8 mouse cellular contexts compared by ENCODE assay signal in genomic region chr11:3150003-3150676, GRCm38 (mm10). TPM values are rescaled to one million over a fixed set of nuclear protein-coding genes. Genes with fewer than 3 reads are reported as not detected.
DNase-seq lines count a peak whose midpoint lies in the region; ATAC-seq and TF ChIP-seq lines count a peak whose summit lies in the region.
"Not testable (repeated sequence)": the region's sequence is repeated elsewhere in the genome, so short reads cannot be mapped to it uniquely, and the experiment has no call there.

No protein-coding gene starts in this region.

- peak; percentile 31 to 37 for DNase-seq in cerebellum, adult 18-20 months
- peak; percentile 34 for DNase-seq in gastrocnemius, adult 18-20 months (ENCODE audit: low spot score)
- DNase-seq in heart, postnatal 14 days = peak; percentile 31 to 51
- peak; percentile 82 for DNase-seq in liver, adult 2 months (ENCODE audit: extremely low read depth, low read depth, low spot score)
- peak; percentile 36 to 48 for DNase-seq in spleen, postnatal 36 days (ENCODE audit: low spot score in 2 of 2)
- peak; percentile 59 for DNase-seq in urinary bladder, postnatal 14 days (ENCODE audit: low spot score)

- TF ChIP-seq POLR2A in liver, adult 2 months (IDR thresholded peaks at IDR 0.05; ENCODE audit: extremely low read depth, insufficient read depth, low read length) = peak; percentile 48; the same call in 1 of the 2 replicates

- intact Hi-C loops in heart, postnatal 14 days (cut with DNase I) = not testable (repeated sequence)

- H3K27ac ChIP-seq in kidney, embryonic 16.5 days (ENCODE audit: low read length) = not testable (repeated sequence)
- H3K27ac ChIP-seq in liver, adult 2 months (replicated peaks; ENCODE audit: insufficient read depth, low read depth, low read length) = peak overlapping the region; percentile 63

- WGBS in kidney, embryonic 16.5 days = 96% methylated on average over 21 of the region's 24 CpGs
- 67% methylated on average over 24 of the region's 24 CpGs for WGBS in liver, adult 2 months

- not testable (repeated sequence) for H3K4me3 ChIP-seq in kidney, embryonic 16.5 days (ENCODE audit: low read length); liver, adult 2 months (ENCODE audit: insufficient read depth, low read depth, low read length)

- peaks cover 11% of the 10 kb centered on the region for H3K36me3 ChIP-seq in kidney, embryonic 16.5 days (ENCODE audit: insufficient read depth, low read length)
- not testable (repeated sequence) for H3K36me3 ChIP-seq in liver, adult 2 months (ENCODE audit: control insufficient read depth, insufficient read depth, low read length)

- 0 out of 2 replicates have a peak, but pooled peaks have one; percentile 19 for ATAC-seq in kidney, embryonic 16.5 days (ENCODE audit: low FRiP score, low TSS enrichment)
- peak; percentile 2; the same call in 1 of the 2 replicates for ATAC-seq in megakaryocyte-erythroid progenitor cell, adult 5-6 weeks (replicated peaks; ENCODE audit: low FRiP score, low TSS enrichment, poor library complexity, severe bottlenecking)

- H3K4me1 ChIP-seq in kidney, embryonic 16.5 days (ENCODE audit: insufficient read depth, low read length) = not testable (repeated sequence)
- H3K4me1 ChIP-seq in liver, adult 2 months (ENCODE audit: control insufficient read depth, insufficient read depth, low read length) = peaks cover 17% of the 10 kb centered on the region

- peaks cover 13% of the 10 kb centered on the region for H3K9me3 ChIP-seq in kidney, embryonic 16.5 days (ENCODE audit: low read length)

- not testable (repeated sequence) for H3K79me2 ChIP-seq in liver, adult 2 months (ENCODE audit: control insufficient read depth, insufficient read depth, low read length)

- not testable (repeated sequence) for H3K9ac ChIP-seq in kidney, embryonic 16.5 days (replicated peaks; ENCODE audit: low read length); liver, adult 2 months (ENCODE audit: low read depth, low read length)

- H3K4me2 ChIP-seq in kidney, embryonic 16.5 days (replicated peaks; ENCODE audit: low read depth, low read length) = not testable (repeated sequence)

- not testable (repeated sequence) for TF ChIP-seq CTCF in liver, adult 2 months (IDR thresholded peaks at IDR 0.05; ENCODE audit: low read depth, low read length)

- not testable (repeated sequence) for H3K27me3 ChIP-seq in kidney, embryonic 16.5 days (ENCODE audit: insufficient read depth, low read length); liver, adult 2 months (ENCODE audit: control insufficient read depth, insufficient read depth, low read length)

RNA-seq across cellular contexts. Expression of gene Sfi1, which starts 43.1 kb away (rescaled TPM):
- total RNA-seq in gastrocnemius, adult 18-20 months (2021) = 10 to 100 TPM in 1 of 2 experiments, 1 to 10 TPM in 1; 9.8 to 12.4 TPM
- total RNA-seq in heart, postnatal 14 days (2021) = 10 to 100 TPM; 22.6 to 24.0 TPM
- 15.2 and 20.7 TPM in 2 replicates for polyA plus RNA-seq in kidney, embryonic 16.5 days (2015; fragmentation: Nextera tagmentation; extraction: Ambion mirVana)
- total RNA-seq in liver, adult 2 months (2014; rRNA removed) = 11.3 and 12.4 TPM in 2 replicates
- polyA plus RNA-seq in liver, adult 2 months (2012; rRNA removed) = 9.9 and 12.4 TPM in 2 replicates
- 28.6 and 31.4 TPM in 2 replicates for total RNA-seq in megakaryocyte-erythroid progenitor cell, adult 5-6 weeks (2014; fragmentation: Nextera tagmentation)
- total RNA-seq in megakaryocyte-erythroid progenitor cell, adult 5-6 weeks (2017) = 6.8 and 13.5 TPM in 2 replicates

RNA-seq across cellular contexts. Expression of gene Eif4enif1, which starts 52.1 kb away (rescaled TPM):
- total RNA-seq in gastrocnemius, adult 18-20 months (2021) = 10 to 100 TPM; 32.9 to 38.2 TPM
- total RNA-seq in heart, postnatal 14 days (2021) = 10 to 100 TPM; 41.5 to 43.0 TPM
- 47.8 and 49.5 TPM in 2 replicates for polyA plus RNA-seq in kidney, embryonic 16.5 days (2015; fragmentation: Nextera tagmentation; extraction: Ambion mirVana)
- 14.1 and 15.2 TPM in 2 replicates for total RNA-seq in liver, adult 2 months (2014; rRNA removed)
- 14.1 and 17.2 TPM in 2 replicates for polyA plus RNA-seq in liver, adult 2 months (2012; rRNA removed)
- 103 and 156 TPM in 2 replicates for total RNA-seq in megakaryocyte-erythroid progenitor cell, adult 5-6 weeks (2014; fragmentation: Nextera tagmentation)
- 58.1 and 86.4 TPM in 2 replicates for total RNA-seq in megakaryocyte-erythroid progenitor cell, adult 5-6 weeks (2017)
